Mouse (Mus musculus) limb, embryonic 14.5 days (tissue): ENCODE data around the gene Prr27. TPM values are rescaled to one million over a fixed set of nuclear protein-coding genes. Genes with fewer than 3 reads are reported as not detected.

Source experiments
- ATAC-seq: fragments of 200-750 bp; cut with Nextera tagmentation; 2 replicates; pipeline ENCODE4 v1.8.0; 2017; ENCODE audit warnings: low read depth, moderate number of reproducible peaks, moderate TSS enrichment; ENCODE audit not compliant: low FRiP score
- DNase-seq: peaks from one replicate; pipeline ENCODE4 v3.0.0-alpha.2; 2015; ENCODE audit warnings: low spot score
- H3K27ac ChIP-seq: fragments of 300-500 bp; sonication (generic); replicated peaks from 2 replicates; pipeline ENCODE4 v1.5.1; 2014; ENCODE audit warnings: low read depth, mild to moderate bottlenecking, low read length, moderate library complexity, mixed read lengths
- H3K27me3 ChIP-seq: fragments of 300-500 bp; sonication (generic); 2 replicates; pipeline ENCODE4 v1.6.1; 2014; ENCODE audit warnings: low read length, mixed read lengths; ENCODE audit not compliant: control insufficient read depth, insufficient read depth
- H3K36me3 ChIP-seq: fragments of 300-500 bp; sonication (generic); 2 replicates; pipeline ENCODE4 v1.6.1; 2014; ENCODE audit warnings: mild to moderate bottlenecking, low read length, moderate library complexity, mixed read lengths; ENCODE audit not compliant: control insufficient read depth, insufficient read depth
- H3K4me1 ChIP-seq: fragments of 300-500 bp; sonication (generic); 2 replicates; pipeline ENCODE4 v1.6.1; 2014; ENCODE audit warnings: antibody characterized with exemption, low read length, mixed read lengths; ENCODE audit not compliant: control insufficient read depth, insufficient read depth
- H3K4me2 ChIP-seq: fragments of 300-500 bp; sonication (generic); replicated peaks from 2 replicates; pipeline ENCODE4 v1.6.1; 2014; ENCODE audit warnings: low read depth, mild to moderate bottlenecking, low read length, moderate library complexity; ENCODE audit not compliant: severe bottlenecking
- H3K4me3 ChIP-seq: fragments of 300-500 bp; sonication (generic); replicated peaks from 2 replicates; pipeline ENCODE4 v1.5.1; 2014; ENCODE audit warnings: low read length
- H3K9ac ChIP-seq: fragments of 300-500 bp; sonication (generic); 2 replicates; pipeline ENCODE4 v1.6.1; 2014; ENCODE audit warnings: mild to moderate bottlenecking, low read depth, low read length, moderate library complexity; ENCODE audit not compliant: severe bottlenecking
- H3K9me3 ChIP-seq: fragments of 300-500 bp; sonication (generic); 2 replicates; pipeline ENCODE4 v1.6.1; 2016; ENCODE audit warnings: low read length; ENCODE audit not compliant: control insufficient read depth
- POLR2A ChIP-seq: fragments of 200-500 bp; IDR thresholded peaks from 2 replicates; pipeline ENCODE4 v1.8.0; 2012; ENCODE audit warnings: inconsistent platforms, mild to moderate bottlenecking, moderate library complexity, borderline replicate concordance; ENCODE audit not compliant: insufficient read depth, insufficient read length; ENCODE audit errors: extremely low read depth
- WGBS: fragments of 180-500 bp; shearing (Covaris S2); extraction: QIAGEN DNeasy Blood & Tissue Kit; methylation state at CpG from one replicate; pipeline ENCODE4 v1.1.7; 2014; 5-methylcytosine and 5-hydroxymethylcytosine counted together
- polyA plus RNA-seq, 2 experiments: library from polyadenylated mRNA; depleted of rRNA in 1 of 2; stranded (reverse) in 1 of 2; unstranded in 1 of 2; fragments of >200 nt; fragmentation: Nextera tagmentation in 1 of 2; extraction: Ambion mirVana in 1 of 2; gene quantifications; 2 replicates each; pipeline versions ENCODE4 v1.2.1 to v1.2.3; 2012 to 2014

The Prr27 gene
- polyA plus RNA-seq (2012; rRNA removed) (not detected in 2 replicates), polyA plus RNA-seq (2014; fragmentation: Nextera tagmentation; extraction: Ambion mirVana) (not detected in 2 replicates)

DNA sequence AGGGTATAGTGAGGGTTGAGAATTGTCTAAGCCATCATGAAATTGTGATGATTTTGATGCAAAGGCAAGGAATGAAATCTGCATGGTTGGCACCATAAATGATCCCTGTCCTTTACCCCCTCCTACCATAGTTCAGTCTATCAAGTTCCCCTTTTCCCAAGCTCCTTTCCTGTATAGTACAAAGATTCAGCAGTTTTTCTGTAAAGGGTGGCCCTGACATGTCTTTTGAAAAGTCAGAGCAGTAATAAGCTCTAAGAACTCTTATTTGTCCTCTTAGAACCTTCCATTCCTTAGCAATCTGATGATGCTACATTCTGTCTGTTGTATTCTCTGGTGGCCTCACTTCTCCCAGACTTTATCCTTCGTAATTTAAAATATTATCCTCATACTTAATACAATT is at the start of gene Prr27:
Gene Prr27, plus strand, starts transcription at position 301 of the 400 bp plus-strand sequence.
- no peak within 1 kb of the TSS for H3K27ac ChIP-seq
- 63% methylated on average over 1 of the region's 1 CpGs for WGBS
- no peak within 1 kb of the TSS for H3K4me3 ChIP-seq
- H3K27me3 ChIP-seq, result no peaks in the 10 kb centered on the region
- DNase-seq (no peak), ATAC-seq (no peak)
- no peaks in the 10 kb centered on the region for H3K9me3 ChIP-seq
- H3K4me1 ChIP-seq, result no peaks in the 10 kb centered on the region
- TF ChIP-seq POLR2A, result no peak
- no peak within 1 kb of the TSS for H3K4me2 ChIP-seq
- H3K36me3 ChIP-seq, result no peaks in the 10 kb centered on the region
- H3K9ac ChIP-seq, result no peak within 1 kb of the TSS

DNA sequence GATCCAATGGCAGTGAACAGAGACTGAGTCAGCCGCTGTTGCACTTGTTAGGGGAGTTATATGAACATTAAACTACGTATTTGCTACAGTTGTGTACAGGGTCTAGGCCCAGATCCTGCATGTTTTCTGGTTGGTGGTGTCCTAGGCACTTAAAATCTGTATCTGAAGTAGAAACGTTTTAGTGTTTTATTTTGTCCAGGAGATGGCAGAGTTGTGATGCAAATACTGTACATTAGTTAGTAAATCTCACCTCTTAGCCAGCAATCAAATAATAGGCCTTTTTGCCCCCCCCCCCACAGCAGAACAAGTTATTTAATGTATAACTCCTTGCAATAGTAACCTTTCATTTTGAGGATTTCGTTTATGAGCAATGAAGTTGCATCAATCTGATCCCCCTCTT is 42.8 kb upstream of the Prr27 start:
- H3K4me3 ChIP-seq, result no peak overlapping the region
- H3K27me3 ChIP-seq, result no peaks in the 10 kb centered on the region
- WGBS, result 57% methylated on average over 4 of the region's 4 CpGs
- no peaks in the 10 kb centered on the region for H3K9me3 ChIP-seq
- H3K4me1 ChIP-seq, result no peaks in the 10 kb centered on the region
- ATAC-seq (no peak), DNase-seq (no peak)
- no peaks in the 10 kb centered on the region for H3K36me3 ChIP-seq
- no peak overlapping the region for H3K4me2 ChIP-seq
- no peak for TF ChIP-seq POLR2A
- H3K9ac ChIP-seq, result no peak overlapping the region
- H3K27ac ChIP-seq, result no peak overlapping the region

DNA sequence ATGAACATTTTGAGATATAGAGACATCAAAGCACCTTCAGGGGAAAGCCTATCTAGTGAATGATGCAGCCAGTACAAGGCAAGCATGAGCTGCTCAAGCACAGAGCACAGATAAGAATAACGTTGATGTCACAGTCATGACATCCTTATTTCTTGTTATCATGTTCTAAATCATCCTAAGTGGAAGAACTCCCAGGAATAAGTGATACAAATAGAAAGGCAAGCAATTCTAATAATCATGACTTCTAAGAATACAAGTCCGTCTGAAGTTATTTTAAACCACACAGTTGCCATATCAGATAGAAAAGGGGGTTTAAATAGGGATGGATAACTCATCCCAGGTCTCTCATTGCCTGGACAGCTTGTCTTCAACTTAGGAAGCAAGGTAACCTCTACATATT is 17.7 kb upstream of the Prr27 start, which contains the start of gene Csn1s2b:
Gene Csn1s2b, plus strand, starts transcription at position 301 of the 400 bp plus-strand sequence.
- no peaks in the 10 kb centered on the region for H3K9me3 ChIP-seq
- TF ChIP-seq POLR2A, result no peak
- H3K27ac ChIP-seq, result no peak within 1 kb of the TSS
- H3K4me2 ChIP-seq, result no peak within 1 kb of the TSS
- ATAC-seq (no peak), DNase-seq (no peak)
- WGBS, result 66% methylated on average over 2 of the region's 2 CpGs
- no peaks in the 10 kb centered on the region for H3K27me3 ChIP-seq
- no peak within 1 kb of the TSS for H3K4me3 ChIP-seq
- H3K4me1 ChIP-seq, result no peaks in the 10 kb centered on the region
- no peaks in the 10 kb centered on the region for H3K36me3 ChIP-seq
- H3K9ac ChIP-seq, result no peak within 1 kb of the TSS

DNA sequence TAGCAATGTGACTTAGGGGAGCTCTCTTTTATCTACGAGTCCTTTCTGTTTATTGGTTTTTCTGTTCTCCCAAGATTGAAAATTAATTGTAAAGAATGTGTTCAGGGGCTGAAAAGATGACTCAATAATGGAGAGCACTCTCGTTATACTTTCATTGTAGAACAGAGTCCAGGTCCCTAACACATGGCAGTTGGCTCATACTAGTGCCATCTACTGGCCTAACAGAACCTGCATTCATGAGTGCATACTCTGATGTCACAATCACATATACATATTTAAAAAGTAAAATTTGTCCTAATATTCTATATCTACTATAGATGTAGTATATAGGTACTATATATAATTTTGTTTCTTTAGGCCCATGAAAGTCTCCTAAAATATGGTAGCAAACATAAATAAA is 16.2 kb upstream of the Prr27 start:
- Histone ChIP-seq H3K4me3 (no peak overlapping the region), H3K4me1 (no peaks in the 10 kb centered on the region), H3K9ac (no peak overlapping the region), H3K27me3 (no peaks in the 10 kb centered on the region), H3K36me3 (no peaks in the 10 kb centered on the region), H3K4me2 (no peak overlapping the region), H3K9me3 (no peaks in the 10 kb centered on the region), H3K27ac (no peak overlapping the region)
- TF ChIP-seq POLR2A, result no peak
- ATAC-seq (no peak), DNase-seq (no peak)
- 59% methylated on average over 2 of the region's 2 CpGs for WGBS

DNA sequence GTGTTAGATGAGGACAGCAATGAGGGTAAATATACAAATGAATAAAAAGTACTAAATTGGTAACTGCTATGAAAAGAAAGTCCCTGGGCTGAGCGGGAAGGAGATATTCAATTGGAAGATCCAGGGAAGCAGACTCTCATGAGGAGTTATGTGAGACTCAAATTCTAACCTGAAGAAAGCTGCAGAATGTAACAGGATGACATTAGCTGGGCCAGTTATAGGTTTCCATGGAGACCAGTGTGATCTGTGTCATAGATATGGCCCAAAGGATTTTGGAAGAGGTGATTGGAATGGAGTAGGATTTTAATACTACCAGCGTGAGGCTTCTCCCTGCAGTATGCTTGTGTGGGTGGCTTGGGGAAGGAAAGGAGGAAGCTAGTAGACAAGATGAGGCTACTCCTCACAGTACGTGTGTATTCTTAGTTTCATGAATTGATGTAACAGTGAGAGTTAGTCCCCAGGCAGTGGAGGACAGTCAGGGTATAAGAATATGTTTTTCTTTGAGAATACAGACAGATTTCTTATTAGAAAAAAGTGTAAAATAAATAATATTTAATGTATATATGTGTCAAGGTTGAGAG is 29.7 kb downstream of the Prr27 start:
- Histone ChIP-seq H3K4me1 (no peaks in the 10 kb centered on the region), H3K4me2 (no peak overlapping the region), H3K27me3 (no peaks in the 10 kb centered on the region), H3K27ac (no peak overlapping the region), H3K9ac (no peak overlapping the region), H3K36me3 (no peaks in the 10 kb centered on the region), H3K9me3 (no peaks in the 10 kb centered on the region), H3K4me3 (no peak overlapping the region)
- no peak for TF ChIP-seq POLR2A
- ATAC-seq (no peak), DNase-seq (no peak)
- WGBS, result 71% methylated on average over 3 of the region's 3 CpGs

DNA sequence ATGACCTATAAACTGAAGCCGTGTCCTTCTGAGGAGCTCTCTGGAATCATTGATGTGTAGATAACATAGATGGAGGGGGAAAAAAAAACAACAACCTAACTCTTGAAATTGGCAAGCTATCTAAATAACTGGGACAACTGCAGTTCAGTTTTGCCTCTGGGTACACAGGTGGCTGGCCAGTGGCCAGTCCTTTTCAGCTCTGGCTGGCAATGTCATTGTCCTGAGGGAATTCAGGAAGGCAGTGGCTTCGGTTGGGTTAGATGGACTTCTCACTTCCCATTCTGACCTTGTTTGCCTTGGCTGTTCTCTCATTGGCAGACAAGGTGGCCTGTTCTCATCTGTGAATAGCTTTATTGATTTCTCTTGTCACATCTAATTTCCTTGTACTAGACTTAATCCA is 44.6 kb downstream of the Prr27 start:
- no peak for TF ChIP-seq POLR2A
- no peaks in the 10 kb centered on the region for H3K36me3 ChIP-seq
- ATAC-seq (no peak), DNase-seq (no peak)
- no peak overlapping the region for H3K4me3 ChIP-seq
- H3K9me3 ChIP-seq, result no peaks in the 10 kb centered on the region
- H3K9ac ChIP-seq, result no peak overlapping the region
- 72% methylated on average over 2 of the region's 2 CpGs for WGBS
- H3K27ac ChIP-seq, result no peak overlapping the region
- H3K27me3 ChIP-seq, result no peaks in the 10 kb centered on the region
- H3K4me1 ChIP-seq, result no peaks in the 10 kb centered on the region
- no peak overlapping the region for H3K4me2 ChIP-seq
